Mouse (Mus musculus) splenic B cell, adult 2 months (primary cell): ENCODE measurements around the gene P3h4.

Experiments
- DNase-seq: peaks from one replicate; pipeline ENCODE4 v3.0.0-alpha.2; 2011; ENCODE audit warnings: low read depth, low spot score
- H3K27me3 ChIP-seq: 2 replicates; pipeline ENCODE4 v1.6.1; 2012; ENCODE audit warnings: mild to moderate bottlenecking, low read length, moderate library complexity, mixed read lengths; ENCODE audit not compliant: control insufficient read depth, poor library complexity, insufficient read depth, severe bottlenecking
- H3K36me3 ChIP-seq: 2 replicates; pipeline ENCODE4 v1.6.1; 2012; ENCODE audit warnings: mild to moderate bottlenecking, low read length, moderate library complexity, mixed read lengths; ENCODE audit not compliant: control insufficient read depth, poor library complexity, insufficient read depth, severe bottlenecking

P3h4 gene

DNA sequence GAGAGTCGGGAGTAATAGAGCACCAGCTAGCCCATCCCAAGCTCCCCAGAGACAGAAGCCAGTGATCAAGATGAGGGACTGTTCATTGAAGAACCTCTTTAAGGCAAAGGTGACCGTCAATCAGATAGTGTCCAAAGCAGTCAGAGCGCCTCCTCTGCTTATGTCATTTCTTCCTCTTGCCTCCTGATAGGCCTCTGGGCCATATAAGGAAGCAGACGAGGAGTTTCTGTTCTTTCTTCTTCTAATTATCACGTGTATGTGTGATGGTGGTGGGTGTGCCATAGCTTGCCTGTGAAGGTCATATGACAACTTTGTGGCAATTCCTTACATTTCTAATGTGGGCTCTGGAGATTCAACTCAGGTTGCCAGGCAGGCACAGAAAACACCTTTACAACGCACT, 13.8 kb downstream of the P3h4 start:
- DNase-seq = peak; percentile 33
- no peaks in the 10 kb centered on the region for H3K27me3 ChIP-seq
- H3K36me3 ChIP-seq = no peaks in the 10 kb centered on the region

DNA sequence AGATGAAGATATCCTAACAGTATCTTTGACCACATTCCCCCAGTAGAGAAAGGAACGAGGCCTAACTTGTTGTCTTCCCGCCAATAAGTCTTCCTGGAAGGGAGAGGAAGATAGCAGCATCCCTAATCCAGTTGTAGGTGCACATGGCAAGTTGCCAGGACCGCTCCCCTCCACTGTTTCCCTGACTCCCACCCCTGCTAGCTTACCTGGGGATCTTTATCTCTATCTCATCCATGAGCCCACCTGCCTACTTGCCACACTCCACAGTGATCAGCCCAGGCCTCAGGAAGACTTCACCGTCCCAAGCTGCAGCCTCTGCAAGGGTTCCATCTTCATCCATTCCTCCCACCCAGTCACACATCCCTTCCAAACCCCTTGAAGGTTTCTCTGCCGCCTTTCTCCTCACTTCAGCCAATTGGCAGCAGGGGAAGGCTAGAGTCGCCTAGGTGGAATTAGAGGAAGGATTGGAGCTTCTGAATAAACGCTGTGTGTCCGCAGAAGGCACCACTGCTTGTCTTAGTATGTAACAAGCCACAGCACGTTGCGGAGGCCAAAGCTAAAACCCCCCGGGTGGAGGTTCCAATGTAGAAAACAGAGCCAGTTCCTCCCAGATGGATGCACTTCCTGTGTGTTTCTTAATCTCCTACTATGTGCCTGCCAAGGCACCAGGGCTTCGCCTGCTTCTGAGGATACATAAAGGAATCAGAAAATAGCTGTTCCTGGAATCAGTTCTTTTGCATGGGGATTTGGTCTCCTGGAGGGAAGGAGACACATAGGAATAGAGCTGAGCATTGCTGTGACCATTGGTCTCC, 14.7 kb downstream of the P3h4 start:
- no peaks in the 10 kb centered on the region; the same call in 1 of the 2 replicates for H3K27me3 ChIP-seq
- no peaks in the 10 kb centered on the region for H3K36me3 ChIP-seq
- no peak for DNase-seq

DNA sequence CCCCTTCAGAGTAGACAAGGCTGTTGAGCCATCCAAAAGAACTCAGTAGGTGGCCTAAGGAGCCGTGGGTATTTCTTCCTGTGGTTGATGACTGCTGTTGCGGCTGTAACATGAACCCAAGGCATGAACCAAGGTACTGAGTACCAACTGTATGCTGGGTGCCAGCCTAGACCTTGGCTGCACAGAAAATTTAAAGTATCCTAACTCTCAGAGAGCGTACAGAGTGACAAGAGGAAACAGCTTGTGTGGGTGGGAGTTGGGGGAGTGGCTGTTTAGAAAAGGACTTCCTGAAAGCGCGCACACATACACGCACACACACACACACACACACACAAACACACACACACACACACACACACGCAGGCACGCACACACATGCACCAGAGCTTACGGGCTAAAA, 15.3 kb downstream of the P3h4 start:
- Histone ChIP-seq H3K27me3 (no peaks in the 10 kb centered on the region; the same call in 1 of the 2 replicates), H3K36me3 (no peaks in the 10 kb centered on the region)
- DNase-seq = peak; percentile 31

DNA sequence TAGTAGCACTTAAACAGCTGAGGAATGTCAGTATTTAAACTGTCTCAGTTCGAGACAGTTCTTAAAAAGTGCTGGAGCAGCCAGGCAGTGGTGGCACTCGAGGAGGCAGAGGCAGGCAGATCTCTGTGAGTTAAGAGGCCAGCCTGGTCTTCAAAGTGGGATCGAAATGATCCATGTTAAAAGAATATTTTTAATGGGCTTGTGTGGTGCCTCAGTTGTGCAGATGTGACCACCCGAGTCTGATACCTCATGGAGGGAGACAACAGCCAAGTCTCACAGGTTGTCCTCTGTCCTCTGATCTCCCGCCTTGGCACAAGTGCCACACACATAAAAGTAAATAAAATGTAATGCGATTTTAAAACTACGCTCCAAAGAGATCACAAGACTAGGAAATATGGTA, 16.1 kb downstream of the P3h4 start:
- no peak for DNase-seq
- Histone ChIP-seq H3K36me3 (no peaks in the 10 kb centered on the region), H3K27me3 (no peaks in the 10 kb centered on the region; the same call in 1 of the 2 replicates)

DNA sequence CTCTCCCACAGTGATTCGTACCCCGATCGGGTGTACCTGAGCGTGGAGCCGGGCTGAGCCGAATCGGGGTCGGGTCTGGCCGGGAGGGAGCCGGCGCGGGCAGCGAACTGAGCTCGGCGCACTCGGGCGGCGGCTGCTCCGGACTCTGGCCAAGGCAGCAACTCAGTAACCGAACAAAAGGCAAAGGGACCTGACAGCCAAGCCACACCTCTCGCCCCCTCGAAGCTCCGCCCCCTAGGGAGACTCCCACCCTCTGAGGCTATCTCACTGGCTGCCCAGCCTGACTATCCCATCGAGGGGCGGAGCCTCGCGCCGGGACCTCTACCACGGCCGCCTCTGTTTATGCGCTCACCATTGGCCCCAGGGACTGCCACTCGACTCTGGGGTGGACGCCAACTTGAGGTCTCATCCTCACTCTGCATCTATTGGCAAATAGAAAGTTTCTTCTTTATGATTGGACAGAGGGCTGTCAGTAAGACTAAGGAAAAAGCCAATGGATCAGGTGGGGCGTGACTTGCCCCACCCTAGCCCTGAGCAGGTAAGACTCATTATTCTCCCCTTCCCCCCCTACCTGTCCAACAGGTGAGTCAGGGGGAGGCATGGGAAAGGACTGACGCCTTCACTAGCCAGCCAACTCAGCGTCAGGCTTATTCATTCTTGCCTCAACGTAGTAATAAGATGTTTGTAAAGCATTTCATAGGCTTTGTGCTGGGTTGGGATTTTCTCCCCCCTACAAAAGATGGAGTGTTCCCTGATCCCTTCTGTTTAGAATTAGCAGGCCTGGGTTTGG, 16.8 kb downstream of the P3h4 start, which contains the start of gene Jup:
TSS of gene Jup (minus strand) at position 164 of the 790 bp plus-strand sequence.
- peak; percentile 93 for DNase-seq
- no peaks in the 10 kb centered on the region for H3K36me3 ChIP-seq

DNA sequence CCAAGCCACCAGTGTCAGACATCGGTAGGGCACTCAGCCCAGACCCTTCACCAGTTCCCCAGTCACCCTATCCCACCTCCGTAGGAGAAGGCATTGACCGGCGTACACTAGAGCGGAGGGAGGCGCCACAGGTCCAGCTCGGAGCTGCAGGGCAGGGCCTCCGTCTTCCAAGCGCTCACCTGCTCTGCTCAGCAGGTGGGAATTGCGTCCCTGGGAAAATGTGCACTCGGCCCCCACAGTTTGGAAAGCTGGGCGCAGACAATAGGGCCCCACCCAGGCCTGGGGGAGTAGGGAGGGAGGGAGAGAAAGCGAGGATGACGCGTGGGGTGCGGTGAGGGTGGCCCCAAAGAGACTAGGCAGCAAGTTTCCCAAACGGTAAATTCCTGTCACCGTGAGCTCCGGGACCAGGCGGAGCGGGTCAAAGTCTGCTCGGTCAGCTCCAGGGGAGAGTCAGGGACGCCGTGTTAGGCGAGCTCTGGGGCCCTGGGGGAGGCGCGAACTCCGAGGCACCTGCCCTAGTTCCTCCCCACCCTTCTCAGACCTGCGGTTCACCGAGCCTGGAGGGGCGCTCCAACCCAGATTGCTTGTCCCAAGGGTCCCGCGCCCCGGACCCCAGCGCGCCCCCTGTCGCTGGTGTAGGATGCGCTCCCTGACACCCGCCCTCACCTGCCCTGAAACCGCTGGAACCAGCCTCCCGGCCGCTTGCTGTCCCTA, 17.6 kb downstream of the P3h4 start:
- DNase-seq = peak; percentile 60
- Histone ChIP-seq H3K36me3 (no peaks in the 10 kb centered on the region), H3K27me3 (no peaks in the 10 kb centered on the region; the same call in 1 of the 2 replicates)

More for the DNA sequence above, 16.8 kb downstream of the P3h4 start, which contains the start of gene Jup:
- H3K27me3 ChIP-seq = no peaks in the 10 kb centered on the region; the same call in 1 of the 2 replicates

DNA sequence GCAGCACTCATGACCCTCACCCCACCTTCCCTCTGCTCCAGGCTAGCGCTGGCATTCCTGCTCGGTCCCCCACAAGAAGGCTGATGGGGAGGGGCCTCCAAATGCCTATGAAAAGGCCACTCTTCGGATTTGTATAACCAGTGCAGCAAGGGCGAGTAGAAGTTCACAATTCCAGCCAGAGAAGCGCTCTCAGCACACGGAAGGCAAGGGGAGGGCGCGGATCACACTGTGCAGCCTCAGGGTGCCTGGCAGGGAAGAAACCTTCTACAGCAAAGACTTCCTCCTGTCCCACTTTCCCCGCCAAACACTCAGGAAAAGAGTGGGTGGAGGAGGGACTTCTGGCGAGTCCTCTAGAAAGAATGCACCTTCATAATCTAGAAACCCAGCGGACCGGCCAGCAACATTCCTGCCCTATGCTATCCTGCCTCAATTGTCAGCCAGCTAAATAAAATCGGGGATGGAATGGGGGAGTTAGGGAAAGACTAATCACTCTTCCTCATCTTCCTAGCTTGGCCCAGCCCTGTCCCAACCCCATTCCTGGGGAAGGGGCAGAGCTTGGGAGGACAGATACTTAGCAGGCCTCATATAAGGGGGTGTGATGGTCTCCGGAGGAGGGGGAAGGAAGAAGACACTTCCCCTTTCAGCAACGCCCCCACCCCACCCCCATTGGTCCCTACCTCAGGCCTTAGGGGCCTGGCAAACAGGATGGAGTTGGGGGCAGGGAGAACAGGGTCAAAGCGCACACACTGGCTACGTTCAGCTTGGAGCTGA, 18.6 kb downstream of the P3h4 start:
- no peak for DNase-seq
- H3K36me3 ChIP-seq = no peaks in the 10 kb centered on the region
- H3K27me3 ChIP-seq = no peaks in the 10 kb centered on the region; the same call in 1 of the 2 replicates

DNA sequence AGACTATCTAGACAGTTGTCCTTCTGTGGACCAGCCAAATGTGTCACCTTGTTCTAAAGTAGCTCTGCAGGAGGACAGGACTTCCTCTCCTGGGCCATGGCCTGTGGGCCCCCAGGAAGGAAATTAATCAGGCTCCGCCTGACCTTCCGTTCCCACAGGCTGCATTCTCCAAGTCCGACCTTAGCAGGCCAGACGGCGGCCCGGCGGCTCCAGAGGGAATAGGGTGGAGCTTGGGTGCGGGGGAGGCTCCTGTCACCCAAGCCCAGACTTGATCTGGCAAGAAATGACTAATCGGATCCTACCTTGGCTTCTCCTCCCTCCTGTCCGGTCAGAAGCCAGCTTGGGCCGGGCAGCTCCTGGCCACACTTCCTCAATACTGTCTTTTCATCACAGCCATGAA, 19.4 kb downstream of the P3h4 start:
- Histone ChIP-seq H3K27me3 (no peaks in the 10 kb centered on the region; the same call in 1 of the 2 replicates), H3K36me3 (no peaks in the 10 kb centered on the region)
- no peak for DNase-seq

DNA sequence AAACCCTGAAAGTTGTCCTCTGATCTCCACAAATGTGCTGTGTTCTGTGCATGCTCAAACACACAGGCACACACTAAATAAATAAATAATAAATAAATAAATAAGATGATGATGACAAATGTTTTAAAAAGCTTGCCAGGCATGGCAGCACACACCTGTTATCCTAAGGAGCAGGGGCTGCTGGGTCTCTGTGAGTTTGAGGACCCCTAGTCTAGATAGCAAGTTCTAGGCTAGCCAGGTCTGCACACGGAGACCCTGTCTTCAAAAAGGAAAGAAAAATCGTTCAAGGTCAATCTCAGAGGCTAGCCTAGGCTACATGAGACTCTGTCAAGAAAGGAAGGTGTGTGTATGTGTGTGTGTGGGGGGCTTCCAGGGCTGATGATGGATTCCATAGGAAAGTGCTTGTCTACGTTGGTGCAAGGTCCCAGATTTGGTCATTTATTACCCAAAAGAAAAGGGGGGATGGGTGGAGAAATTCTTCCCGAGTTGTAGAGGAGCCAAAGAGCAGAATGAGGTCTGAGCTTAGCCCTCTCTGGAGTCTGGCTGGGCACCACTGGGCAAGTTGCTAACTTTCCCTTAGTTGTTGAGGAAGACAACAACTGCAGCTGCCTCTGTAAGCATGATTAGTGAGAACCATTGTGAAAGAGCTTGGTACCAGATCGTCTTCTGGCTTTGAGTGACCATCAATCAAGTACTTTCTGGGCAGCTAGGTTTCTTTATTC, 20.1 kb downstream of the P3h4 start:
- Histone ChIP-seq H3K36me3 (no peaks in the 10 kb centered on the region), H3K27me3 (no peaks in the 10 kb centered on the region; the same call in 1 of the 2 replicates)
- DNase-seq = no peak

DNA sequence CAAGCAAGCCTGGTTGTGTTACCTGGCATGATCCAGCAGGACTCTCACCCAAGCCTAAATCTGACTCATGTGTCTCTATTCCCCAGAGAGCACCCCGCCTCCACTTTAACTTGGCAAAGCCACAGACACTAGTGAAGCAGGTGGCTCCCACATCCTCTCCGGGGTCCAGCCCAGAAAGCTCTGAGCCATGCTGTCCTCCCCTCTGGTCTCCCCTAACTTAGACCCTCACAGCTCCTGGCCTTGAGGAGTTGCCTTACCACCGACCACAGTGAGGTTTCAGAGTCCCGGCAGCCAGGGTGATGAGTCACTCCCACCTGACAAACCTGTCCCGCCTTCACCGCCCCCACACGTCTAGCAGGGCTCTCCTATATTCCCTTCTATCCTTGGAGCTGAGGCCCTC, 20.9 kb downstream of the P3h4 start:
- no peaks in the 10 kb centered on the region; the same call in 1 of the 2 replicates for H3K27me3 ChIP-seq
- no peaks in the 10 kb centered on the region for H3K36me3 ChIP-seq
- DNase-seq = no peak

DNA sequence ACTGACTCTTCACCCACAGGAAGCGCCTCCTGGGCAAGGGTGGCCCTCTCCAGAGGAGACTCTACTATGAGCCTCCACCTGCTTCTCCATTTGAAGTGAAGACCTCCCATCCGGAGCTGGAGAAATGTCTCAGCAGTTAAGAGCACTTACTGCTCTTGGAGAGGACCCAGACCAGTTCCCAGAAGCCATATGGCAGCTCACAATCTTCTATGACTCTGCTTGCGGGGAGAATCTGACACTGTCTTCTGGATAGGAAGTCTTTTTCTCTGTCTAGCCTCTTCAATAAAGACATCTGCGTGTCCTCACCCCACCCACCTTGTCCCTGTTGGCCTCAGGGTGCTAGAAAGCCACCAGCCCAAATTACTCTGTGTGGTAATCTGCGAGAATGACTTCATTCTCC, 21.7 kb downstream of the P3h4 start:
- DNase-seq = no peak
- Histone ChIP-seq H3K27me3 (no peaks in the 10 kb centered on the region; the same call in 1 of the 2 replicates), H3K36me3 (no peaks in the 10 kb centered on the region)

DNA sequence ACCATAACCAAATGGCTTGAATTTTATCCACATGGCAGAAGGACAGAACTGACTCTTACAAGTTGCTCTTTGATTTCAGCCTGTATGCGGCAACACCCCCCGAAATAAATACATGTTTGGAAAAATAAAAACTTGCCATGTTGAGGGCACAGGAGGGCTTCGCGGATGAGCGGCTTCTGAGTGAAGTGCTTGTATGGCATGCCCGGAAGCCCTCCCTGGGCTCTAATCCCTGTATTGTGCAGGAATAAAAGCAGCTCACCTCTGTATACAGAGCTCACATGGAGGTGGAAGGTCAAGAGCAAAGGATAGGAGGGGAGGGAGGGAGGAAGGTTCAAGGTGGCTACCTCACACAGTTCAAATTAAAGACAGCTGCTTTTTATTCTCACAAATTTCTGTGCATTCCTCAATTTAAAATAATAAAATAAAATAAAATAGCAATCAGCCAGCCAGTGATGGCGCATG, 22.7 kb downstream of the P3h4 start:
- DNase-seq = no peak
- H3K27me3 ChIP-seq = no peaks in the 10 kb centered on the region; the same call in 1 of the 2 replicates
- H3K36me3 ChIP-seq = no peaks in the 10 kb centered on the region

DNA sequence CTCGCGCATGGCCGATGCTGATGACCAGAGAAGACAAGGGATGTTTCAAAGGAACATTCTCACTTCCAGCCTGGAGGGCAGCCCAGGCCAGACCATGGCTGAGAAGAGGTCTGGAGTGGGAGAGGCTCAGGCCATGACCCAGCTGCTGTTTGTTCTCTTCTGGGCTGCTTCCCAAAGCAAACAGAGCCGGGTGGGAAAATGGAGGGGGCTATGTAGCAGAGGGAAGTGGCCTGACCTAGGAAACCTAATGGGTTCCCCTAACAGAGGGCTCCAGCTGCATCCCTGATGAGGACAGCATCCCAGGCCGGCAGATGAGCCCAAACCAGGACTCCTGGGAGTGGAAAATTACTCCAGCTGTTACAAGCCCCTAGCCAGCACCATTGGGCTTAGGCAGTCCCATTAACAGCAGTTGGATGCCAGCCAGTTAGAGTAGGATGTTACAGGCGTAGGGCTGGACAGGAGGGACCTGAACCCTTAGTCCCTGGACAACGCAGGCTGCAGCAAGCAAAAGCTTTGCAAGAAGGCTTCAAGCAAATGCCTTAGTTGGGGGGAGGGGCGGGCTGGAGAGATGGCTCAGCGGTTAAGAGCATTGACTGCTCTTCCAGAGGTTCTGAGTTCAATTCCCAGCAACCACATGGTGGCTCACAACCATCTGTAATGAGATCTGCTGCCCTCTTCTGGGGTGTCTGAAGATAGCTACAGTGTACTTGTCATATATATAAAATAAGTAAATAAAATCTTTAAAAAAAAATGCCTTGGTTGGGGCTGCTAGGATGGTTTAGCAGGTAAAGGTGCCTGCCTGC, 23.4 kb downstream of the P3h4 start:
- no peak for DNase-seq
- no peaks in the 10 kb centered on the region; the same call in 1 of the 2 replicates for H3K27me3 ChIP-seq
- no peaks in the 10 kb centered on the region for H3K36me3 ChIP-seq
